Mouse (Mus musculus): ENCODE data around the gene Yy1. TPM values are rescaled to one million over a fixed set of nuclear protein-coding genes. Genes with fewer than 3 reads are reported as not detected.

The Yy1 gene
- polyA plus RNA-seq, 1 experiment from 2014 or later = 13.5 TPM

- Histone ChIP-seq H3K9me3 (no peaks in the 10 kb centered on the region), H3K4me3 (no peak overlapping the region), H3K27me3 (no peaks in the 10 kb centered on the region), H3K4me1 (replicated peaks) (peaks cover 13% of the 10 kb centered on the region), H3K4me2 (no peak overlapping the region), H3K36me3 (peaks cover 14% of the 10 kb centered on the region), H3K9ac (no peak overlapping the region), H3K27ac (replicated peaks) (no peak overlapping the region)
- 86% methylated on average over 4 of the region's 4 CpGs for WGBS
- no peak for ATAC-seq (ENCODE audit: low read depth)
Observed at GRCm38 (mm10) chr12:108849488-108850022, 56.8 kb downstream of the Yy1 start.

GRCm38 (mm10) chr12:108850129-108850528, 57.4 kb downstream of the Yy1 start:
- Histone ChIP-seq H3K4me1 (replicated peaks) (peaks cover 13% of the 10 kb centered on the region), H3K9me3 (no peaks in the 10 kb centered on the region), H3K36me3 (peaks cover 8% of the 10 kb centered on the region), H3K4me2 (no peak overlapping the region), H3K27ac (replicated peaks) (no peak overlapping the region), H3K27me3 (no peaks in the 10 kb centered on the region), H3K4me3 (no peak overlapping the region), H3K9ac (no peak overlapping the region)
- 64% methylated on average over 8 of the region's 8 CpGs for WGBS
- no peak for ATAC-seq (ENCODE audit: low read depth)

DNA sequence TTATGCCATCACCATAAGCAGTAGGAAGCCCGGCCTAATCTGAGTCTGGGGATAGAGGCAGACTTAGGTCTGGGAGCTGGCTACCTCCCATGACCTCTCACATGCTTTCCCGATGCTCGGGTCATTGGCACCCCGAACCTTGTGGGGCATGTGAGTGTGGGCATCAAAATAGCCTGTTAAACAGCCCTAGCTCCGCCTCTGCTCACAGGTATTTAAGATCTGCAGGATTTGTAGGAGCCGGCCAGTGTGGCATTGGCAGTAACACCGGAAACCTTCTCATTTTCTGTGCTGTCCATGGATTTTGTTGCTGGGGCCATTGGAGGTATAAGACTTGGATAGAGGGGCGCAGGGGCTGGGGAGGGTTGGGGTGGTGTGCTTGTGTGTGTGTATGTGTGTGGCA, 58.1 kb downstream of the Yy1 start:
- H3K4me1 ChIP-seq (replicated peaks) = peaks cover 13% of the 10 kb centered on the region
- no peak overlapping the region for H3K4me2 ChIP-seq
- H3K27ac ChIP-seq (replicated peaks) = no peak overlapping the region
- H3K9me3 ChIP-seq = no peaks in the 10 kb centered on the region
- no peaks in the 10 kb centered on the region for H3K27me3 ChIP-seq
- 90% methylated on average over 8 of the region's 8 CpGs for WGBS
- no peak overlapping the region for H3K4me3 ChIP-seq
- peaks cover 3% of the 10 kb centered on the region; the same call in 1 of the 2 replicates for H3K36me3 ChIP-seq
- no peak overlapping the region for H3K9ac ChIP-seq
- ATAC-seq (ENCODE audit: low read depth) = no peak

- no peak overlapping the region for H3K4me3 ChIP-seq
- H3K27me3 ChIP-seq = no peaks in the 10 kb centered on the region
- H3K9me3 ChIP-seq = no peaks in the 10 kb centered on the region
- WGBS = 90% methylated on average over 8 of the region's 8 CpGs
- H3K9ac ChIP-seq = no peak overlapping the region
- no peak overlapping the region for H3K27ac ChIP-seq (replicated peaks)
- no peak for ATAC-seq (ENCODE audit: low read depth)
- peaks cover 10% of the 10 kb centered on the region for H3K4me1 ChIP-seq (replicated peaks)
- peaks cover 6% of the 10 kb centered on the region; the same call in 1 of the 2 replicates for H3K36me3 ChIP-seq
- no peak overlapping the region for H3K4me2 ChIP-seq
Observed at GRCm38 (mm10) chr12:108852822-108853221, 60.0 kb downstream of the Yy1 start.

GRCm38 (mm10) chr12:108855081-108855480, 62.3 kb downstream of the Yy1 start:
- Histone ChIP-seq H3K27me3 (no peaks in the 10 kb centered on the region), H3K27ac (replicated peaks) (no peak overlapping the region), H3K9ac (no peak overlapping the region), H3K4me1 (replicated peaks) (peaks cover 9% of the 10 kb centered on the region), H3K4me2 (no peak overlapping the region), H3K36me3 (peaks cover 13% of the 10 kb centered on the region), H3K9me3 (no peaks in the 10 kb centered on the region), H3K4me3 (no peak overlapping the region)
- 93% methylated on average over 10 of the region's 10 CpGs for WGBS
- no peak for ATAC-seq (ENCODE audit: low read depth)

DNA sequence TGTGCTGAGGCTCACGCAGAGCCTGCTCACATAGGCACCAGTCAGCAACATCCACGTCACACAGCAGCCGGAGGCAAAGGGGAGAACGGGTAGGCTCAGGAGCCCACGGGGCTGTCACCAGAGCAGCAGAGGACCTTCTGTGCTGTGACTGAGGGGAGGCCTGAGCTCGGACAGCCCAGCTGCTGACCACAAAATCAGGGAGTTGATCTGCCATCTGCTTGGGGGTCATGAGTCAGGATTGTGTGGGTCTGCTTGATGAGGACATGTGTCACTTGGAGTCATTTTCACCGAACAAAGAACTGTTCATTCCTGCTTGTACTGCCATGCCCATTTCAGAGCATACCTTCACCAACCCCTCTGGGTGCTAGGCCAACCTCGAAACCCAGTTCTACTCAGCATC, 63.4 kb downstream of the Yy1 start:
- ATAC-seq (ENCODE audit: low read depth) = no peak
- no peaks in the 10 kb centered on the region for H3K9me3 ChIP-seq
- H3K27ac ChIP-seq (replicated peaks) = no peak overlapping the region
- peaks cover 24% of the 10 kb centered on the region for H3K36me3 ChIP-seq
- H3K4me2 ChIP-seq = no peak overlapping the region
- H3K4me1 ChIP-seq (replicated peaks) = no peaks in the 10 kb centered on the region
- WGBS = 81% methylated on average over 8 of the region's 8 CpGs
- H3K9ac ChIP-seq = no peak overlapping the region
- no peak overlapping the region for H3K4me3 ChIP-seq
- H3K27me3 ChIP-seq = no peaks in the 10 kb centered on the region

DNA sequence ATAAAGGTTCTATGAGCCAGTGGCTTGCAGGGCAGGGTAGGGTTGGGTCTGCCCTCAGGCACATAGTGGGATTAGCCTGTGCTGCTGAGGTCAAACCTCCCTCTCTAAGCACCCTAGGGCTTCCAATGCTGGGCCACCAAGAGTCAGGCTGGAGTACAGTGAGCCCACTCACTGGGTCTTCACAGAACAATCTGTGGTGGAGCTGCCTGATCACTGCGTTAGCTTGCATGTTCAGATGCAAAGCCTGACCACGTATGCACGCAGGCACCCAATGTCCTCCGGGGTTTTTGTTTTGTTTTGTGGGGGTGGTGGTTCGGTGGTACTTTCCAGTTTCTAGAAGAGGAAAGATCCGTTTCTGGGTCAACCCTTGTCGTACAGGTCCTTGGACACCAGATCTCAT, 64.3 kb downstream of the Yy1 start:
- Histone ChIP-seq H3K9me3 (no peaks in the 10 kb centered on the region), H3K27ac (replicated peaks) (no peak overlapping the region), H3K27me3 (no peaks in the 10 kb centered on the region), H3K9ac (no peak overlapping the region), H3K4me2 (no peak overlapping the region), H3K4me3 (no peak overlapping the region), H3K36me3 (peaks cover 33% of the 10 kb centered on the region), H3K4me1 (replicated peaks) (no peaks in the 10 kb centered on the region)
- 87% methylated on average over 7 of the region's 7 CpGs for WGBS
- no peak for ATAC-seq (ENCODE audit: low read depth)

DNA sequence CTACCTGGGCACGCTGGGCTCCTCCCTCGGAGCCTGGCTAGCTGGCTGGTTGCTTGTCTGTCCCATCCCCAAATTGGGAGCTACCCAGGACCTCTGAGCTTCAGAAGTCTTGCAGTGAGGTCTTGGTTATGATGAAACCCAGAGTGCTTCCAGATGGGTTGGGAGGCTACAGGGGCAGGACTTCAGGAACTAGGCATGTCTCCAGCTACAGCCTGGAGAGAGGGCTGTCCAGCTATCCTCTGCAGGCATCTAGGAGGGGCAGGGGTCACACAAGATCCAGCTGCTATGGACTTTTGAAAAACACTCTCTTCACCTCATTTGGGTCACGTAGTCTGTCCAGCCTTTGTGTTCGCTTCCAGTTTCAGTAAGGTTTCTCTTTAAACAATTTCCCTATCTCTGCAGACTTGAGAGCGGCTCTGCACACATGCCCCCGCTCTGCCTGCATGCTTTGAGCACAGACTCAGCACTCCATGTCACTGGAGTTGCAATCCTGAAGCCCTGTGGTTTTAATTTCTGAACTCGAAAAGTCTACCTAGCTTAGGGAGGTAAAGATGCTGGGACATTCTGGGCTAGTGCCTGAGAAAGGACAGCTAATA, 64.9 kb downstream of the Yy1 start:
- Histone ChIP-seq H3K9me3 (no peaks in the 10 kb centered on the region), H3K36me3 (peaks cover 39% of the 10 kb centered on the region), H3K4me3 (no peak overlapping the region), H3K27ac (replicated peaks) (no peak overlapping the region), H3K9ac (no peak overlapping the region), H3K27me3 (no peaks in the 10 kb centered on the region), H3K4me2 (no peak overlapping the region), H3K4me1 (replicated peaks) (no peaks in the 10 kb centered on the region)
- 86% methylated on average over 7 of the region's 7 CpGs for WGBS
- ATAC-seq (ENCODE audit: low read depth) = no peak

- Histone ChIP-seq H3K27ac (replicated peaks) (no peak overlapping the region), H3K9ac (no peak overlapping the region), H3K27me3 (no peaks in the 10 kb centered on the region), H3K4me3 (no peak overlapping the region), H3K9me3 (no peaks in the 10 kb centered on the region), H3K4me2 (no peak overlapping the region), H3K4me1 (replicated peaks) (no peaks in the 10 kb centered on the region), H3K36me3 (peaks cover 47% of the 10 kb centered on the region)
- 90% methylated on average over 5 of the region's 5 CpGs for WGBS
- ATAC-seq (ENCODE audit: low read depth) = no peak
Observed at GRCm38 (mm10) chr12:108858486-108858885, 65.7 kb downstream of the Yy1 start.

GRCm38 (mm10) chr12:108865007-108865494, 72.3 kb downstream of the Yy1 start:
- Histone ChIP-seq H3K4me1 (replicated peaks) (no peaks in the 10 kb centered on the region), H3K4me2 (no peak overlapping the region), H3K27me3 (no peaks in the 10 kb centered on the region), H3K27ac (replicated peaks) (no peak overlapping the region), H3K9ac (no peak overlapping the region), H3K4me3 (no peak overlapping the region), H3K9me3 (no peaks in the 10 kb centered on the region), H3K36me3 (peaks cover 100% of the 10 kb centered on the region)
- WGBS = 91% methylated on average over 6 of the region's 6 CpGs
- ATAC-seq (ENCODE audit: low read depth) = no peak

DNA sequence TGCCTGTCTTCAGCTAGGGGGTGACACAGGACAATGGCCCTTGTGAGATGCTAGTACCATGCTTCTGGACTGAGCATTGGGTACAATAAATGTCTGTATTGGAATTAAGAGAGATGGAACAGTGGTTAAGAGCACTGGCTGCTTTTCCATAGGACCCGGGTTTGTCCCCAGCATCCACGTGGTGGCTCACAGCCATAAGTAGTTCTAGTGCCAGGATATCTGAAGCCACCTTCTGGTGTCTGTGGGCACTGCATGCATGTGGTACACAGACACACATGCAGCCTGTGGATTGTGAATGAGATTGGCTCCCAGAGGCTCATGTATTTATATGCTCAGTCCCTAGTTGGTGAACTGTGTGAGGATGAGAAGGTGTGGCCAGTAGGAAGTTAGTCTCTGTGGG, 76.8 kb downstream of the Yy1 start:
- no peak overlapping the region for H3K9ac ChIP-seq
- peaks cover 95% of the 10 kb centered on the region for H3K36me3 ChIP-seq
- H3K27ac ChIP-seq (replicated peaks) = no peak overlapping the region
- no peaks in the 10 kb centered on the region for H3K27me3 ChIP-seq
- no peaks in the 10 kb centered on the region for H3K4me1 ChIP-seq (replicated peaks)
- H3K9me3 ChIP-seq = no peaks in the 10 kb centered on the region
- no peak for ATAC-seq (ENCODE audit: low read depth)
- H3K4me2 ChIP-seq = no peak overlapping the region
- WGBS = 75% methylated on average over 2 of the region's 2 CpGs
- no peak overlapping the region for H3K4me3 ChIP-seq

All from neural tube, embryonic 13.5 days (tissue).